Mouse (Mus musculus): ENCODE results near the gene Btbd35f23. TPM values are rescaled to one million over a fixed set of nuclear protein-coding genes. Genes with fewer than 3 reads are reported as not detected.
"Not testable (repeated sequence)": the region's sequence is repeated elsewhere in the genome, so short reads cannot be mapped to it uniquely, and the experiment has no call there.

Btbd35f23 gene
- not detected in 2 replicates for polyA plus RNA-seq (2011; ENCODE audit: insufficient read length, low read depth, missing spikeins)

- H3K4me3 ChIP-seq (ENCODE audit: insufficient read depth, low read length); H3K27ac ChIP-seq (ENCODE audit: insufficient read depth, low read length); H3K4me1 ChIP-seq (ENCODE audit: control insufficient read depth, insufficient read depth, low read length): not testable (repeated sequence)
Measured at GRCm38 (mm10) chrX:3076575-3076974, at the start of gene Btbd35f23. Btbd35f23 (plus strand) TSS chrX:3076875.

Other genes starting within 250 kb of the Btbd35f23 start
- not detected in 2 replicates for gene Btbd35f24, start 119.0 kb downstream of the Btbd35f23 start, polyA plus RNA-seq (2011; ENCODE audit: insufficient read length, low read depth, missing spikeins)